Mouse (Mus musculus): Measurements from ENCODE around the gene Rngtt.

The Rngtt gene

GRCm38 (mm10) chr4:33523774-33524173, 213.7 kb downstream of the Rngtt start:
- H3K4me3 ChIP-seq (replicated peaks; ENCODE audit: low read length): no peak overlapping the region
- peaks cover 21% of the 10 kb centered on the region for H3K9me3 ChIP-seq (ENCODE audit: low read length)
- no peak for TF ChIP-seq CTCF (conservative IDR thresholded peaks at IDR 0.05; ENCODE audit: low read length)
- no peak for TF ChIP-seq POU5F1 (IDR thresholded peaks at IDR 0.05; ENCODE audit: borderline replicate concordance, low read length)
- TF ChIP-seq NANOG (IDR thresholded peaks at IDR 0.05; ENCODE audit: borderline replicate concordance, low read length): no peak
- H3K36me3 ChIP-seq (ENCODE audit: insufficient read depth, low read length): no peaks in the 10 kb centered on the region
- H3K4me1 ChIP-seq (replicated peaks; ENCODE audit: low read depth, low read length): peaks cover 26% of the 10 kb centered on the region
- peaks cover 5% of the 10 kb centered on the region; the same call in 1 of the 2 replicates for H3K27me3 ChIP-seq (ENCODE audit: insufficient read depth, low read length)

GRCm38 (mm10) chr4:33524481-33525141, 214.5 kb downstream of the Rngtt start:
- no peaks in the 10 kb centered on the region for H3K36me3 ChIP-seq (ENCODE audit: insufficient read depth, low read length)
- no peak overlapping the region for H3K4me3 ChIP-seq (replicated peaks; ENCODE audit: low read length)
- peaks cover 21% of the 10 kb centered on the region for H3K9me3 ChIP-seq (ENCODE audit: low read length)
- no peaks in the 10 kb centered on the region for H3K27me3 ChIP-seq (ENCODE audit: insufficient read depth, low read length)
- peaks cover 26% of the 10 kb centered on the region for H3K4me1 ChIP-seq (replicated peaks; ENCODE audit: low read depth, low read length)
- no peak for TF ChIP-seq CTCF (conservative IDR thresholded peaks at IDR 0.05; ENCODE audit: low read length)
- TF ChIP-seq POU5F1 (IDR thresholded peaks at IDR 0.05; ENCODE audit: borderline replicate concordance, low read length): no peak
- TF ChIP-seq NANOG (IDR thresholded peaks at IDR 0.05; ENCODE audit: borderline replicate concordance, low read length): no peak

GRCm38 (mm10) chr4:33525272-33525671, 215.2 kb downstream of the Rngtt start:
- TF ChIP-seq NANOG (IDR thresholded peaks at IDR 0.05; ENCODE audit: borderline replicate concordance, low read length): no peak
- no peak for TF ChIP-seq CTCF (conservative IDR thresholded peaks at IDR 0.05; ENCODE audit: low read length)
- TF ChIP-seq POU5F1 (IDR thresholded peaks at IDR 0.05; ENCODE audit: borderline replicate concordance, low read length): no peak
- no peak overlapping the region for H3K4me3 ChIP-seq (replicated peaks; ENCODE audit: low read length)
- peaks cover 26% of the 10 kb centered on the region for H3K4me1 ChIP-seq (replicated peaks; ENCODE audit: low read depth, low read length)
- H3K27me3 ChIP-seq (ENCODE audit: insufficient read depth, low read length): no peaks in the 10 kb centered on the region
- peaks cover 17% of the 10 kb centered on the region for H3K9me3 ChIP-seq (ENCODE audit: low read length)
- H3K36me3 ChIP-seq (ENCODE audit: insufficient read depth, low read length): no peaks in the 10 kb centered on the region

GRCm38 (mm10) chr4:33526092-33526491, 216.0 kb downstream of the Rngtt start:
- Histone ChIP-seq H3K4me1 (replicated peaks; ENCODE audit: low read depth, low read length) (peaks cover 26% of the 10 kb centered on the region), H3K4me3 (replicated peaks; ENCODE audit: low read length) (peak overlapping the region; percentile 37; the same call in 1 of the 2 replicates), H3K27me3 (ENCODE audit: insufficient read depth, low read length) (no peaks in the 10 kb centered on the region), H3K9me3 (ENCODE audit: low read length) (peaks cover 9% of the 10 kb centered on the region; the same call in 1 of the 2 replicates), H3K36me3 (ENCODE audit: insufficient read depth, low read length) (no peaks in the 10 kb centered on the region)
- TF ChIP-seq POU5F1 (IDR thresholded peaks at IDR 0.05; ENCODE audit: borderline replicate concordance, low read length): no peak
- 0 out of 2 replicates have a peak, but pooled peaks have one; percentile 7 for TF ChIP-seq CTCF (conservative IDR thresholded peaks at IDR 0.05; ENCODE audit: low read length)

- Histone ChIP-seq H3K4me1 (replicated peaks; ENCODE audit: low read depth, low read length) (peaks cover 30% of the 10 kb centered on the region), H3K27me3 (ENCODE audit: insufficient read depth, low read length) (no peaks in the 10 kb centered on the region), H3K4me3 (replicated peaks; ENCODE audit: low read length) (peak overlapping the region; percentile 37), H3K36me3 (ENCODE audit: insufficient read depth, low read length) (no peaks in the 10 kb centered on the region), H3K9me3 (ENCODE audit: low read length) (0 out of 2 replicates have a peak, but pooled peaks cover 3% of the 10 kb centered on the region)
- no peak for TF ChIP-seq CTCF (conservative IDR thresholded peaks at IDR 0.05; ENCODE audit: low read length)
- no peak for TF ChIP-seq NANOG (IDR thresholded peaks at IDR 0.05; ENCODE audit: borderline replicate concordance, low read length)
- no peak for TF ChIP-seq POU5F1 (IDR thresholded peaks at IDR 0.05; ENCODE audit: borderline replicate concordance, low read length)
These were observed 216.6 kb downstream of the Rngtt start for GRCm38 (mm10) chr4:33526675-33527074.

GRCm38 (mm10) chr4:33532596-33532995, 222.5 kb downstream of the Rngtt start:
- Histone ChIP-seq H3K9me3 (ENCODE audit: low read length) (no peaks in the 10 kb centered on the region), H3K4me3 (replicated peaks; ENCODE audit: low read length) (peak overlapping the region; percentile 46; the same call in 1 of the 2 replicates), H3K36me3 (ENCODE audit: insufficient read depth, low read length) (no peaks in the 10 kb centered on the region), H3K27me3 (ENCODE audit: insufficient read depth, low read length) (no peaks in the 10 kb centered on the region), H3K4me1 (replicated peaks; ENCODE audit: low read depth, low read length) (peaks cover 16% of the 10 kb centered on the region)
- TF ChIP-seq NANOG (IDR thresholded peaks at IDR 0.05; ENCODE audit: borderline replicate concordance, low read length): no peak
- TF ChIP-seq CTCF (conservative IDR thresholded peaks at IDR 0.05; ENCODE audit: low read length): no peak
- no peak for TF ChIP-seq POU5F1 (IDR thresholded peaks at IDR 0.05; ENCODE audit: borderline replicate concordance, low read length)

GRCm38 (mm10) chr4:33544755-33545576, 234.9 kb downstream of the Rngtt start:
- Histone ChIP-seq H3K4me1 (replicated peaks; ENCODE audit: low read depth, low read length) (peaks cover 38% of the 10 kb centered on the region), H3K36me3 (ENCODE audit: insufficient read depth, low read length) (no peaks in the 10 kb centered on the region), H3K9me3 (ENCODE audit: low read length) (peaks cover 8% of the 10 kb centered on the region), H3K27me3 (ENCODE audit: insufficient read depth, low read length) (0 out of 2 replicates have a peak, but pooled peaks cover 4% of the 10 kb centered on the region), H3K4me3 (replicated peaks; ENCODE audit: low read length) (no peak overlapping the region)
- TF ChIP-seq NANOG (IDR thresholded peaks at IDR 0.05; ENCODE audit: borderline replicate concordance, low read length) (no peak), CTCF (conservative IDR thresholded peaks at IDR 0.05; ENCODE audit: low read length) (no peak), POU5F1 (IDR thresholded peaks at IDR 0.05; ENCODE audit: borderline replicate concordance, low read length) (no peak)

GRCm38 (mm10) chr4:33545577-33545879, 235.4 kb downstream of the Rngtt start:
- Histone ChIP-seq H3K27me3 (ENCODE audit: insufficient read depth, low read length) (0 out of 2 replicates have a peak, but pooled peaks cover 4% of the 10 kb centered on the region), H3K4me3 (replicated peaks; ENCODE audit: low read length) (no peak overlapping the region), H3K4me1 (replicated peaks; ENCODE audit: low read depth, low read length) (peaks cover 38% of the 10 kb centered on the region), H3K36me3 (ENCODE audit: insufficient read depth, low read length) (no peaks in the 10 kb centered on the region), H3K9me3 (ENCODE audit: low read length) (peaks cover 11% of the 10 kb centered on the region)
- TF ChIP-seq NANOG (IDR thresholded peaks at IDR 0.05; ENCODE audit: borderline replicate concordance, low read length): no peak
- TF ChIP-seq POU5F1 (IDR thresholded peaks at IDR 0.05; ENCODE audit: borderline replicate concordance, low read length): no peak
- no peak for TF ChIP-seq CTCF (conservative IDR thresholded peaks at IDR 0.05; ENCODE audit: low read length)
